Mouse (Mus musculus) right cerebral cortex, postnatal 10 days (tissue): ENCODE results near the gene Nmnat2.

Source experiments
- DNase-seq, 2 experiments: peaks; one replicate each; pipeline ENCODE4 v3.0.0; 2021; ENCODE audit warnings: low spot score in 2 of 2

The Nmnat2 gene

DNA sequence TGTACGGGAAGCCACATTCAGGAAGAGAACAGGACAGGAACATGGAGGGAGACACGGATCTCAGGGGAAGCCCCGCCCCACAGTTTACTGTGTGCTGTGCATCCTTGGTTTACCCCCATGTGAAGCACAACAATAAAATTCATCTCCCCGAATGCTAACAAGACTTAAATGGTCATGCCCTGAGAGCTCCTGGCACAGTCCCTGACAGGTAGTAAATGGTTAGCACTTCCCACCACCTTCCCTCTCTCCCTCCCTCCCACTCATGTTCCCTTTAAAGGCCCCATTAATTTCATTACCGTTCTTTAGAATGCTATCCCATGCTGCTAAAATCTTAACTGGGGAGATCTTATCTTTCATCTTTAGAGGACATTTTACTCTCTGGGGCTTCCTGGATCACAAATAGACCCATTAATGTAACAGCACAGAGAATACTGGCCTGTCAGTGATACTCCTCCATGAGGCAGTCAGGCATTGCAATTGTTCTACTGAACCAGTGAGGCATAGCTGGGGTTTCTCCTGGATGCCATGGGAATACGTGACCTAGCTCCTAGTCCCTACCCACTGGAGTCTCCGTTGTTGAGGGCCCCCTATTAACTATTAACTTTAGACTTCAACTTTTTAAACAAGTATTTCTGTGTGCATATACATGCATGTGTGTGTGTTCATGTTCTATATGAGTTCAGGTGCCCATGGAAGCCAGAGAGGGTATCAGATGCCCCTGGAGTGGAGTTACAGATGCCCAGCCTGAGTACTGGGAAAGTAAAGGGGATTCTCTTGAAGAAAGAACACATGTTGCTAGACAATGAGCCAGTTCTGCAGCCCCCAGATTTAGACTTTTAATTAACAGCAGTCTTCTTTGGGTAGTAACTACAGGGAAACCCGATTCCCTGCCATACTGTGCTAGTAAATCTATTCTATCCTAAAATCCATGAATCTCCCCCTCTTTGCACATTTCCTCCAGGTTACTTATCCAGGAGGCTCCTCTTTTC, 170.8 kb downstream of the Nmnat2 start:
- DNase-seq, result no peak

GRCm38 (mm10) chr1:153126491-153127381, 171.9 kb downstream of the Nmnat2 start:
- no peak for DNase-seq

DNA sequence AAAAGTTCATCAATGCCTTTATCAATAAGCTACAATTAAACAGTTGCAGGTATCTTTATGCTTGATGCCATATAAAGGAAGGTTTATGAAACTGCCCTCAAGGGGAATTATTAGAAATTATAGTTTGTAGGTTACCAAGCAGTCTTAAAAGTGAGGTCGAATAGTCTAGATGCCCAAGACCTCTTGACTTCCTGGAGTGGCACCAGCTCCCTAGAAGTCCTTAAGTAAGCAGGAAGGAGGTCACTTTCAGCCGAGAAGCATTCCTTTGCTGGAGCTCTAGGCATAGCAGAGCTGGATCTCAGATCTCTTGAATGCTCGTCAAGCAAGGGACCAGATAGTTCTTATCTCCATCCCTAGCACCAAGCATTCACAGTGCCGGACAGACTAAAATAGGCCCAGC, 172.8 kb downstream of the Nmnat2 start:
- no peak for DNase-seq

GRCm38 (mm10) chr1:153128780-153129179, 174.0 kb downstream of the Nmnat2 start:
- DNase-seq, result no peak

DNA sequence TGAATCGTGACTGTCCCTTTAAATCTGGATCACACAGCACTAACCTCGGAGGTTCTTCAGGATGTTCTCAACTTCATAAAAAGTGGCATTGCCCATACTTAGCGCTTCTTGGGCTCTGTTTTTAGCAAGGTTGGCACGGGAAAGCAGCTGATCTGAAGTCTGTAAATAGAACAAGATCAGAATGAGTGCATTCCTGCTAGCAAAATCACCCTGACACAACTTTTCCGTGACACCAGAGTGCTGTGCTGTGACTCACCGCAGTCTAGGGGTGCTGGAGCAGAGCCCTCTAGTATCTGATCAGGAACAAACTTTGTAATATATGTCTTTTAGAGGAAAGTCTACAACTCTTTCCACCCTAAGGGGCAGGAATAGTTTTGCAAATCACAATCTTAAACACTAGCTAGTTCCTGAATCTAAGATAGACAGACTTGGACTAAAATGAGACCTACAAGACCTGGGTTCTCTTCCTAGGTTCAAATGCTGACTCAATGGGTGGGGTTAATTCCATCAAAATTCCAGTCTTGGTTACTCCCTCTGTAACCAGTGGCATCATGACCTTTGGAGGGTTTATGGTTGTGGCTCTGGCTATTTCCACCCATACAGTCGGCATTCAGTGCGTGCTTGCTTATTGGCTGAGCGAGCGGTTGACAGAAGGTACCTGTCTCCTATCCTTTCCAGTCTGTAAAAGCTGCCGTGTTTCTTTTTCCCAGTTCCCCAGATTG, 175.4 kb downstream of the Nmnat2 start:
- no peak for DNase-seq

GRCm38 (mm10) chr1:153133865-153134781, 179.3 kb downstream of the Nmnat2 start:
- no peak for DNase-seq

DNA sequence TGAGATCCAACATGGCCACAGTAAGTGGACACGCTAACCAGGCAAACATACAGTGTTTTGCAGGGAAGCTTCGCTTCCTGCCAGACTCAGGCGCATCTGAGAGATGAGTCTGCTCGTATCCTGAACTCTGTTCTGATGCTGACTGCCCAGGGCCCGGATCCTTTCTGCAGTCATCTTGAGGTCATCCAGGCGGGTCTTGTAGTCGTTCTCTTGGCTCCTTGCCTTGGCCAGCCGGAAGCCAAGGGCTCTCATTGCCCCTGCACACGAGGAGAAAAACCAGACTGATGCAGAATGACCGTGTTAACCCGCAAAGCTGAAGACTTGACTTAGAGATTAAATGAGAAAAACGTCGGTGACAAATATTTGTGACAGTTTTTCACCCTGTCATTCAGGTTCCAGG, 181.9 kb downstream of the Nmnat2 start:
- DNase-seq, result no peak

DNA sequence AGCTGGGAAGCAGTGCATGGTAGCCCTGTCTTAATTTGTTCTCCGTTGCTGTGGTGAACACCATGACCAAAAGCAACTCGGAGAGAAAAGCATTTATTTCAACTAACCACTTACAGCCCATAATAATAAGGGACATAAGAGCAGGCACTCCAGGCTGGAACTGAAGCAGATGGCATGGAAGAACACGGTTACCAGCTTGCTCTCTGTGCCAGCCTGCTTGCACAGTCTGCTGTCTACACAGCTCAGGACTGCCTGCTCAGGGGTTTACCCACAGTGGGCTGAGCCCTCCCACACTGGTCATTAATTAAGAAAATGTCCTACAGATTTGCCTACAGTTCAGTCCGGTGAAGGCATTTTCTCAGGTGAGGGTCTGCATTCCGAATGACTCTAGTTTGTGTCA, 183.7 kb downstream of the Nmnat2 start:
- DNase-seq, result no peak

DNA sequence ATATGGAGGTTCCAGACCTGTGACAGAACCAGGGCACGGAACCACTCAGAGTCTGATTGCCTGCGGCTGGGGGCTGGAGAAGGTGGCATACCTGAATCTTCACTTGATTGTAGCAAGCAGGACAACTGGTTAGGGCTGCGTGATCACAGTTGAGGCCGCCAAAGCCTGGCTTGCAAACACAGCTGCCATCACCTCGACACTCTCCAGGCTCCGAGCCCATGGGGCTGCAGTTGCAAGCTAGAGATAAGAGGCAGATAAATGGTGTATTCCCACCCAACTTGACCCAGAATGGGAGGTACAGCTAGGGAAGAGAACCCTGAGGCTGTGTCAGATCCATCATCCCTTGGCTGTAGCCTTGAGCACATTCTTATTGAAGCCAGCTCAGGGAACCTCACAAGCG, 184.8 kb downstream of the Nmnat2 start:
- DNase-seq, result no peak

DNA sequence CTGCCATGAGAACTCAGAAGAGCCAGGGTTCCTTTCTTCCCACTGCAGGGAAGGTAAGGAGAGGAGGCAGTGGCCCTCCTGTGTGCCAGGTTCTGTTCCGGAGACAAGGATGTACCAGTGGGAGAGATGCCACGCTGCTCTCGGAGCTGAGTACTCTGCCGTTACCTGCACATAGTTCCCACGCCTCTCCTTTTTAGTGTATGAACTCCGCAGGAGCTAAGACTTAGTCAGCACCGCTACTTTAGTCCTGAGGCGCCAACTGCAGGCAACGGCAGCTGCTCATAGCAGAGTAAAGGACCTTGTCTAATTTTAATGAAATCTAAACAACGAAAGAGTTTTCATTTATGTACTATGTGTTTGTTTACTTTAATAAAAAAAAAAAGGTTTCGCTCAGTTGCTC, 185.5 kb downstream of the Nmnat2 start:
- no peak for DNase-seq

- no peak for DNase-seq
These were observed 186.0 kb downstream of the Nmnat2 start for GRCm38 (mm10) chr1:153140747-153141228.

GRCm38 (mm10) chr1:153144021-153144420, 189.2 kb downstream of the Nmnat2 start:
- no peak for DNase-seq

GRCm38 (mm10) chr1:153145791-153146190, 191.0 kb downstream of the Nmnat2 start:
- DNase-seq, result no peak

GRCm38 (mm10) chr1:153152594-153152993, 197.8 kb downstream of the Nmnat2 start:
- no peak for DNase-seq

DNA sequence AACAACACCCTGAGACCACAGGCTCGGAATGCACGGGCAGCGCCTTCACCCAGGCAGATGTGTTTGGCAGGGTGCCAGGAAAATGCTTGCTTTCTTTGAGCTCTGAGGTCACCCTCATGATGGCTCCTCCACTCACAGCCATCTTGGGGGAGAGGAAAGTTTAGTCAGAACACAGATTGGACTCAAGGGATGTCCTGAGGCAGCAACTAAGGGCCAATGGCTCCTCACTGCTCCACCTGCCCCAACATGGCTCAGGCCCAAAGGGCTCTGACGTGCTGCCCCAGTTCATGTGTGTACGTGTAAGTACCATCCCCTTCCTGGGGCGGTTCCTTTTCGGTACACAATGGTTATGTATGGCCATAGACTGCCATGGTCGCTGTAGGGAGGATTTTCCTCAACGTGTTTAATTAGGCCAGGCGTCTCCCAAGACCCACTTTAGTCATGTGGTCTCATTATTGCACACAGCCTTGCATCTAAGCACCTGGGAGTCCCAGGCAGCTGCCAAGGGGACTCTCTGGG, 198.9 kb downstream of the Nmnat2 start:
- DNase-seq, result peak in 1 of 2 experiments; percentile 36

DNA sequence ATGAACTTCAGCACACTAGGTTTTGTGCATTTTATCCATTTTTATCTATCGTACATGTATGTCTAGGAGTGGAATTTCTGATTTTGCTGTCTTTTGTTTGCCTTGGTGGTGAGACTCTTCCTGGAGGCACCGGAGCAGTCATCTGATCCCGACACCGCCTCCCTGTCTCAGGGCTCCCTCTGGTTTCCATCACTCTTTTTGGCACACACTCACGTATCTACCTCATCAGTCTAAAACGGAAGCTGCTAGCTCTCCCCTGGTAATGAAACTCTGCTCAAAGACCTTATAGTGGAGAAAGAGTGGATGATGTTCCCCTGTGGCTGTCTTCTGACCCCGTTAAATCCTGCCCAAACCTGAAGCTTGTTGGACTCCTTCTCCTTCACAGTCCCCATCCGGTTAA, 200.6 kb downstream of the Nmnat2 start:
- DNase-seq, result no peak

DNA sequence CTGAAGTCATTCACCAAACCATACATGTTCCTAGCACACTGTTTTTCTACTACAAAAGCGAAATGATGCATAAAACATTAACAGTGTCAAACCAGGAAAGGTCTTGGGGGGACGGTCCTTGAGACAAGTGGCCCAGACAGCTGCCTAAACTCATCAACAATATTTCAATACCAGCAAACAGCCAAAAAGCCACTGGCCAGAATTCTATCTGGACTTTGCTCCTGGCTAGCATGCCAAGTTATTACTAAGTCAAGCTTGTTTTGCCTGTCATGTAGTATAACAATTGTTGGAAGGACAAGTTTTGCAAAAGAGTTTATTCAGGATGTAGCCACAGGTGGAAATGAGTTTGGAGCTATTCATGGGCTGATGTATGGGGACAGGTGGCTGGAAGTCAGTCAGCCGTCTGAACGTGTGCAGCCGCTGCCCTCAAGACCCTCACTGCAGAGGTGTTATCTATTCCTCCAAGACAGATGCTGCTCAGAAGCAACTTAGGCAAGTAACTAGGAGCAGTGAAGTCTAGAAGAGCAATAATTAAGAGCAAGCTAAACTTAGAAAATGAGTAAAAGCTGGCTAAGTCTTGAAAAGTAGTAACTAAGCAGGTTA, 202.3 kb downstream of the Nmnat2 start:
- DNase-seq, result no peak

GRCm38 (mm10) chr1:153159137-153159536, 204.3 kb downstream of the Nmnat2 start:
- no peak for DNase-seq

- DNase-seq, result no peak
These were observed 209.0 kb downstream of the Nmnat2 start for GRCm38 (mm10) chr1:153163831-153164230.

DNA sequence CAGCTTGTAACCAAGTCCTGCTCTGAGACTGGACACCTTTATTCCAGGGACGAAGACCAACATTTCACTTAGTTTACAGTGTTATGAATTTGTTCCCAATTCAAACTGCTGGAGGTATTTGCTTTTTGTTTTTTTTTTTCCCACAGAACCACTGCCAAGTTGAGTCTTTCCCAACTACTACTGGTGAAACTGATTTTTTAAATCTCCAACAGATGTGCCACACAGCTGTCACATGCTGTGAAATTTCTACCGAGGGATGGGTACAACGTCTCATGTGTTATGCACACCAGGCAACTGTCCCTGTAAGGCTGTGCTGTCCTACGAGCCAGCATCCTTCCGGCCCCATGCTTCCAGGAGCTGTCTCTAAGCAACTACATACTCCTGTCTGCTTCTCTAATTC, 213.5 kb downstream of the Nmnat2 start:
- no peak for DNase-seq
